Mouse (Mus musculus) kidney, adult 8-10 months (tissue): ENCODE data around the gene Neu3.
"Not testable (repeated sequence)": the region's sequence is repeated elsewhere in the genome, so short reads cannot be mapped to it uniquely, and the experiment has no call there.

Source experiments
- DNase-seq, 2 experiments: peaks; one replicate each; pipeline ENCODE4 v3.0.0; 2022

Neu3 gene

GRCm38 (mm10) chr7:99833846-99834222 lies 5.6 kb upstream of the Neu3 start:
- DNase-seq: no peak

GRCm38 (mm10) chr7:99833115-99833845 lies 5.1 kb upstream of the Neu3 start:
- no peak for DNase-seq

GRCm38 (mm10) chr7:99826096-99826495 lies 2.1 kb downstream of the Neu3 start:
- no peak for DNase-seq

- DNase-seq: no peak
Measured at GRCm38 (mm10) chr7:99825511-99825910, 2.7 kb downstream of the Neu3 start.

GRCm38 (mm10) chr7:99824649-99825483 lies 3.4 kb downstream of the Neu3 start:
- DNase-seq: no peak

- DNase-seq: no peak
Measured at GRCm38 (mm10) chr7:99823045-99823663, 5.1 kb downstream of the Neu3 start.

GRCm38 (mm10) chr7:99822426-99822825 lies 5.8 kb downstream of the Neu3 start:
- DNase-seq: no peak

GRCm38 (mm10) chr7:99821953-99822352 lies 6.3 kb downstream of the Neu3 start:
- no peak for DNase-seq

- not testable (repeated sequence) for DNase-seq
Measured at GRCm38 (mm10) chr7:99818181-99818725, 10.0 kb downstream of the Neu3 start.

- peak; percentile 20 to 60 for DNase-seq
Measured at GRCm38 (mm10) chr7:99813394-99813793, 14.8 kb downstream of the Neu3 start.

- DNase-seq: no peak
Measured at GRCm38 (mm10) chr7:99811661-99812060, 16.6 kb downstream of the Neu3 start.

- no peak for DNase-seq
Measured at GRCm38 (mm10) chr7:99810814-99811213, 17.4 kb downstream of the Neu3 start.

- DNase-seq: not testable (repeated sequence)
Measured at GRCm38 (mm10) chr7:99807043-99807442, 21.2 kb downstream of the Neu3 start.

GRCm38 (mm10) chr7:99805340-99805739 lies 22.9 kb downstream of the Neu3 start:
- no peak for DNase-seq

GRCm38 (mm10) chr7:99804033-99804432 lies 24.2 kb downstream of the Neu3 start:
- DNase-seq: not testable (repeated sequence)

- no peak for DNase-seq
Measured at GRCm38 (mm10) chr7:99803535-99803934, 24.7 kb downstream of the Neu3 start.

- no peak for DNase-seq
Measured at GRCm38 (mm10) chr7:99799118-99799517, 29.1 kb downstream of the Neu3 start.

- peak; percentile 27 to 55 for DNase-seq
Measured at GRCm38 (mm10) chr7:99797911-99798647, 30.1 kb downstream of the Neu3 start.

- DNase-seq: no peak
Measured at GRCm38 (mm10) chr7:99797261-99797660, 31.0 kb downstream of the Neu3 start.

- no peak for DNase-seq
Measured at GRCm38 (mm10) chr7:99796471-99796870, 31.7 kb downstream of the Neu3 start.

- no peak for DNase-seq
Measured at GRCm38 (mm10) chr7:99795192-99795981, 32.8 kb downstream of the Neu3 start.

GRCm38 (mm10) chr7:99794096-99794495 lies 34.1 kb downstream of the Neu3 start:
- DNase-seq: no peak
